Mouse (Mus musculus) kidney, adult 8-10 months (tissue): Measurements from ENCODE around the gene Eppin.
A peak's percentile ranks its signal among the peaks of the same experiment; 100 is the strongest.

Experiments
- DNase-seq, 2 experiments: peaks; one replicate each; pipeline ENCODE4 v3.0.0; 2022

Eppin gene

GRCm38 (mm10) chr2:164558991-164559645 lies 34.3 kb downstream of the Eppin start:
- DNase-seq, result no peak

DNA sequence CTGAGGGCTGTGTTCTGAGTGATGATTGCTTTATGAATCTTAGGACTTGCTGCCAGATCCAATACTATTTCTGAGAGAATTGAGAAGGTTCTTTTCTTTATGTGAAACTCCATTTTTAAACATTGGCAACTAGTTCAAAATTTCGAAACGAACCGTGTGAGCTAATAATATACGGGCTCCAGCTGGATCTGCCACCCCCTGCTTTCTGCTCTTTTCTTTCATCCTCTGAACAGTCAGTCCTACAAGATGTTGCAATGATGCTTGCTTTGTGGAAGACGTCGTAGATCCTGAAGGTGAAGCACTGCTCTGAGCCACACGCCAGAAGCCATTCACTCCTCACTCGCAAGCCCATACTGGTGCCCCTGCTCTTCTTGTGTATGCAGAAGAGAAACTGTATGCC lies 35.0 kb downstream of the Eppin start:
- DNase-seq, result no peak

- no peak for DNase-seq
Measured at GRCm38 (mm10) chr2:164551502-164551901, 41.9 kb downstream of the Eppin start.

DNA sequence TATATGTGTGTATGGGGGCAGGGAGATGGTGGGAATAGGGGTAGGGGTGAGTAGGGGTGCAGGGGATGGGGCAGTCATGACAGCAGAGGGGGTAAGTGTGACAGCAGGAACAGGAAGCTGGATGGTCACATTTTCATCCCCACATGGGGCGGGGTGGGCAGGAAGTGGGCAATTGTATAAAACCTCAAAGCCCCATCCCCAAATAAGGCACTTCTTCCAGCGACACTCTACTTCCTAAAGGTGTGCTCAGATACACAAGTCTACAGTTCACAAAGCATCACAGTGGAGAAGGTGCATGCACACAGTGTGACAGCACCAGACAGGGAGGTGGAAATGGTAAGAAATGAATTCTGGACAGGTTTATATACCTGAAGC lies 42.5 kb downstream of the Eppin start:
- DNase-seq, result no peak

- no peak for DNase-seq
Measured at GRCm38 (mm10) chr2:164549963-164550894, 43.2 kb downstream of the Eppin start.

DNA sequence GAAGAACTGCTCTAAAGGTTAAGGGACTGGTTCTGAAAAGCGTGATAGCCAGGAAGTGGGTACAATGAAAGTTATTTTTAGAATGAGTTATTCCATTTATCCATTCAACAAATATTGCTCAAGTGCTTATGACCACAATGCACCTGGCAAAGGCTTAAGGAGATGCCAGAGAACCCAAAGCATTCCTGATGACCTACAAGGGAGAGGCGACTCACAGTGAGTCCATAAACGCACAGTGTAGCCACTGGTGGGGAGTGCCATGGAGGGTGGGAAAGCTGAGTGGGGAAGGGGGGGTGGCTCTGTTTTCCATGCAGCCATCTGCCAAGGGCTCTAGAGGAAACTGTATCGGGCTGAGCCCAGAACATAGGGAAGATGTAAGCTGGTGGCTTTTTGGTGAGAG lies 44.1 kb downstream of the Eppin start:
- no peak for DNase-seq

- DNase-seq, result no peak
Measured at GRCm38 (mm10) chr2:164544454-164545097, 48.8 kb downstream of the Eppin start.

- DNase-seq, result peak; percentile 45 to 86
Measured at GRCm38 (mm10) chr2:164543745-164544144, 49.6 kb downstream of the Eppin start.

- DNase-seq, result peak in 1 of 2 experiments; percentile 15
Measured at GRCm38 (mm10) chr2:164542598-164542997, 50.8 kb downstream of the Eppin start.

- no peak for DNase-seq
Measured at GRCm38 (mm10) chr2:164542132-164542531, 51.3 kb downstream of the Eppin start.

DNA sequence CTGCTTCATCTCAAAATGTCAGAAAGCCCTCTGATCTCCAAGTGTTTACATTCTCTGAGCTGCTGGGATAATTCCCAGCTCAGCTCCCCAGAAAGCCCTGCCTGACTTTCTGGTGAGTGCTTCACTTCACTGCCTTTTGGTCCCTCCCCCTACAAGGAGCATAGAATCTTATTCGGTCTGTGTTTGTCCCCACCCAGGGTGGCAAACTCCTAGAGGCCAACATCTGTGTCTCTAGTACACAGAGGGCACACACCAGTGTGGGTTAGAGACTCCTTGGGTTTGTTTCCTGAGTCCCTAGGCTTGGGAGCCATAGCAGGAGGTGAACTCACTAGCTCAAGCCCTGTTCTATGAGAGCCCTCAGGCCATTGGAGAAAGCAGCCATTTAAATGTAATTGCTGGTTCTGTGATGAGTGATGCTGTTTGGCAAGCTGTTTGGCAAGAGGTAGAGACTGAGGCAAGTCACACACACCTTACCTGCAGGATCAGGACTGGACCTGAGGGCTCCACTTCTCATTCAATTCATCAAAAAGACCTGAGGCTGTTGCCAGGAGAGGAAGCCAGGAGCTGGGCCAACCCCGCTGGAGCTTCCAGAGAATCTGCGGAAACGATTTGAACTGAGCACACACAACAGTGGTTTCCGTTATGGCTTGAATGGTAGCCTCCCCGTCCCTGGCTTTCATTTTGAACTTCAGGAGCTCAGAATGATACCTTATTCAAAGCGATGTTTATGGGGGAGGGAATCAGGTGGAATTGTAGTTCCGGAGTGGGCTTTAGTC lies 52.6 kb downstream of the Eppin start:
- peak in 1 of 2 experiments; percentile 35 for DNase-seq
